Mouse (Mus musculus) hindbrain, embryonic 11.5 days (tissue): ENCODE data around the gene Ccnd2. TPM values are rescaled to one million over a fixed set of nuclear protein-coding genes. Genes with fewer than 3 reads are reported as not detected.

ENCODE experiments used
- ATAC-seq: fragments of 200-750 bp; cut with Nextera tagmentation; 2 replicates; pipeline ENCODE4 v1.8.0; 2017; ENCODE audit warnings: mild to moderate bottlenecking, moderate TSS enrichment, moderate library complexity; ENCODE audit not compliant: low FRiP score
- DNase-seq: peaks from one replicate; pipeline ENCODE4 v3.0.0-alpha.2; 2015; ENCODE audit warnings: low spot score
- H3K27ac ChIP-seq: fragments of 300-500 bp; sonication (generic); 2 replicates; pipeline ENCODE4 v1.5.1; 2014; ENCODE audit warnings: mild to moderate bottlenecking, low read depth, low read length
- H3K27me3 ChIP-seq: fragments of 300-500 bp; sonication (generic); 2 replicates; pipeline ENCODE4 v1.6.1; 2014; ENCODE audit warnings: mild to moderate bottlenecking, low read length, moderate library complexity, mixed read lengths; ENCODE audit not compliant: control insufficient read depth, insufficient read depth
- H3K36me3 ChIP-seq: fragments of 300-500 bp; sonication (generic); 2 replicates; pipeline ENCODE4 v1.6.1; 2014; ENCODE audit warnings: mild to moderate bottlenecking, low read length, moderate library complexity, mixed read lengths; ENCODE audit not compliant: control insufficient read depth, insufficient read depth
- H3K4me1 ChIP-seq: fragments of 300-500 bp; sonication (generic); replicated peaks from 2 replicates; pipeline ENCODE4 v1.6.1; 2014; ENCODE audit warnings: low read length, mixed read lengths; ENCODE audit not compliant: control insufficient read depth, insufficient read depth
- H3K4me2 ChIP-seq: fragments of 300-500 bp; sonication (generic); replicated peaks from 2 replicates; pipeline ENCODE4 v1.6.1; 2014; ENCODE audit warnings: mild to moderate bottlenecking, low read depth, low read length
- H3K4me3 ChIP-seq: fragments of 300-500 bp; sonication (generic); 2 replicates; pipeline ENCODE4 v1.5.1; 2014; ENCODE audit warnings: low read depth, low read length
- H3K9ac ChIP-seq: fragments of 300-500 bp; sonication (generic); 2 replicates; pipeline ENCODE4 v1.6.1; 2014; ENCODE audit warnings: low read depth, low read length
- H3K9me3 ChIP-seq: fragments of 300-500 bp; sonication (generic); 2 replicates; pipeline ENCODE4 v1.6.1; 2016; ENCODE audit warnings: low read length; ENCODE audit not compliant: control insufficient read depth
- WGBS: fragments of 180-500 bp; shearing (Covaris S2); extraction: QIAGEN DNeasy Blood & Tissue Kit; methylation state at CpG from one replicate; pipeline ENCODE4 v1.1.7; 2014; 5-methylcytosine and 5-hydroxymethylcytosine counted together
- polyA plus RNA-seq: library from polyadenylated mRNA; unstranded; fragments of >200 nt; fragmentation: Nextera tagmentation; extraction: Ambion mirVana; gene quantifications from 2 replicates; pipeline ENCODE4 v1.2.1, GENCODE M21; 2014

Gene Ccnd2
- polyA plus RNA-seq, 1 experiment from 2014 or later = 1,300 TPM

DNA sequence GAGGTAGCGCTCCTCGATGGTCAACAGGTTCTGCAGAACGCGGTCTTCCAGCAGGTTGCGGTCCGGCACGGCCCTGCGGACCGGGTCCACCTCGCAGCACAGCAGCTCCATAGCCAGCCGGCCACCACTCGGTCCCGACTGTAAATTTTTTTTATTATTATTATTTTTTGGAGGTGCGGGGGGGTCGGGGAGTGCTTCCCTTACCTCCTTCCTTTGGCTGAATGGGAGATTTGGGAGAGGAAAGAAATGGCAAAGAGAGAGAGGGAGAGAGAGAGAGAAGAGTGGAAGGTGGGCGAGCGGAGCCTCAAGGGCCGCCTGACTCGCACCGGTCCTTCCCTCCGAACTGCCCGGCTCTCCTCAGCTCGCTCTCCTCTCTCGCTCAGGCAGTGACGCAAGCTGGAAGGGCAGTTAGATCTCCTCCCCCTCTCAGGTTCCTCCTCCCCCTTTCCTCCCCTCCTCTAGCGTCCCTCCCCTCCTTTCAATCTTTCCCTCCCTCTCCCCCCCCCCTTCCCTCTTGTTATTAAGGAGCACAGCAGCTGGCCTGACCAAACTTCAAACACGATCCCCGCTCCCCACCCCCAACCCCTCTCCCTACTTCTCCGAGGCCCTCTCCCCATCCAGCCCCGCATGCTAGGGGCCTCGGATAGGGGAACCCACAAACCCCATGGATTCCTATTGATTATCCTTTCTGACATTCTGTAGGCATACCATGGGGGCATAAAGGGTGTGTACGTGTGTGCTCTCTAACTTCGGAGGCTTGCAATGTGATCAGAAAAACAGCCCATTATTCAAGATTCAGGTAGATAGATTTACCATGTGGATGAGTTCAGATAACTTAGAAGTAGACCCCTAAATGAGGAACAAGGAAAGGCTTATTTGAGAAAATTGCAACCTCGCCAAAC is 1.1 kb downstream of the Ccnd2 start:
- WGBS = 0% methylated on average over 33 of the region's 34 CpGs

DNA sequence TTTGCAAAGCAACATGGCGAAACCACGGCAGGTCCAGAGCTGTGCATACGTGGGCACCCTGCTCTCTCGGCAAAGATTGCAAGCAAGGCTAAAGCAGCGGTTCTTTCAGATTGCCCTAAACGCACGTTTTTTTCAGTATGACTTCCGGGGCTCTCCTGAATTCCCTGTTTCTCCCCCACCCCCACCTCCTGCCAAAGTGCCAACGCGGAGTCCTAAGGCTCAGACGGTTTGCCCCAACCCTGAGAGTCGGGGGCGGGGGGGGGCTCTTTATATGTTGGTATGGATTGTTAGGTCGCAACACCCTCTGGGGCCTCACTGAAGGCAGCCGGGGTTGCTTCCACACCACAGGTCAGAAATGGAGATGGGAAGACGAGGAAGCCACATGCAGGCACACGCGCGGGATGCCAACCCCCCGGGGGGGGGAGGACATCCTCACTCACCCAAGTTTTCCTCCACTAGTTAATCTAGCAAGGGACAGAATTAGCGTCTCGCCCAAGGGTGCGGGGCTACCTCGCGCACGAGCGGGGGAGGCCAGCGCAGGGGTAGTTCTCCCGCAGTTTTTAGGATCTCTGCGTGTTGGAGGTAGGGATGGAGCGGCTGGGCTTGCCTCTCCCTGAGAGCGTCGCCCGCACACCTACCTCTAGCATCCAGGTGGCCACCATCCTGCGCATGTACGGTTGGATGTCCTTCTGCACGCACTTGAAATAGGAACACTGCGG is 1.9 kb downstream of the Ccnd2 start:
- peak overlapping the region; percentile 19; the same call in 1 of the 2 replicates for H3K27ac ChIP-seq
- peak overlapping the region; percentile 73 for H3K4me3 ChIP-seq
- WGBS = under 1% methylated on average over 38 of the region's 38 CpGs
- H3K9ac ChIP-seq = peak overlapping the region; percentile 72
- H3K4me2 ChIP-seq = peak overlapping the region; percentile 90
- H3K36me3 ChIP-seq = no peaks in the 10 kb centered on the region
- DNase-seq (peak; percentile 57), ATAC-seq (no peak)
- peaks cover 34% of the 10 kb centered on the region for H3K27me3 ChIP-seq
- H3K4me1 ChIP-seq = peaks cover 11% of the 10 kb centered on the region
- H3K9me3 ChIP-seq = no peaks in the 10 kb centered on the region

More for the DNA sequence above, 1.1 kb downstream of the Ccnd2 start:
- peak; percentile 65 for ATAC-seq
- Histone ChIP-seq H3K9me3 (no peaks in the 10 kb centered on the region), H3K27ac (peak overlapping the region; percentile 68), H3K9ac (peak overlapping the region; percentile 72), H3K27me3 (peaks cover 41% of the 10 kb centered on the region), H3K36me3 (no peaks in the 10 kb centered on the region), H3K4me1 (peaks cover 13% of the 10 kb centered on the region), H3K4me2 (peak overlapping the region; percentile 90), H3K4me3 (peak overlapping the region; percentile 73)
- peak; percentile 85 for DNase-seq

DNA sequence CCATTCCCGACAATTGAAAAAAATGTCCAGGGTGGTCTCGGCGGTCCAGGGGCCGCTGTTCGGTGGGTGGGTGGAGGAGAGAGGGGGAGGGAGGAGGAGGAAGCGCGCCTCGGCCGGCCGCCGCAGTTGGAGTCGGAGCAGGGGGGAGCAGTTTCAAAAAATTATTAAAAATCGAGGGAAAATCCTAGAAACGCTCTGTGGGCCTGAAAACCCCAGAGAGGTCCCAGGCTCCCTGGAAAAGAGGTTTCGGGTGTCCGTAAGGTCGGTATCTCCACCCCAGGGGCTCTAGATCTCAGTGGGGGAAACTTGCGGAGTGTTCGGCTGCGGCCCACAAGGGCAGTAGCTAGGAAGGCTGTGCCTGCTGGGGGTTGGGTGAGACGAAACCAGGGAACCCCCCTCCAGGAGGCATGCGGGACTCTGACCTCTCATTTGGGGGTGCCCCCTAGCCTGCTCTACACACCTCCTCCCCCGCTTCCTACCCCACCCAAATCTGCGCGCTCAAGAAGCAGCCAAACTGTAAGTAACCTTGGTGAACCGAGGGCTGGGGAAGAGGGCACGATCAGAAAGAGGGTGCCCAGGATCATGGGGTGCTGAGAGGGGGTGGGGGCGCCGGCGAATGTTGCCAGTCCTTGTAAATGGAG is 2.6 kb downstream of the Ccnd2 start:
- DNase-seq = peak; percentile 56
- WGBS = 0% methylated on average over 30 of the region's 30 CpGs
- Histone ChIP-seq H3K4me2 (peak overlapping the region; percentile 90), H3K27me3 (peaks cover 27% of the 10 kb centered on the region), H3K4me3 (peak overlapping the region; percentile 73), H3K36me3 (no peaks in the 10 kb centered on the region), H3K4me1 (peaks cover 11% of the 10 kb centered on the region), H3K27ac (0 out of 2 replicates have a peak overlapping the region, but pooled peaks have one; percentile 19), H3K9me3 (no peaks in the 10 kb centered on the region), H3K9ac (peak overlapping the region; percentile 72)
- ATAC-seq = no peak

DNA sequence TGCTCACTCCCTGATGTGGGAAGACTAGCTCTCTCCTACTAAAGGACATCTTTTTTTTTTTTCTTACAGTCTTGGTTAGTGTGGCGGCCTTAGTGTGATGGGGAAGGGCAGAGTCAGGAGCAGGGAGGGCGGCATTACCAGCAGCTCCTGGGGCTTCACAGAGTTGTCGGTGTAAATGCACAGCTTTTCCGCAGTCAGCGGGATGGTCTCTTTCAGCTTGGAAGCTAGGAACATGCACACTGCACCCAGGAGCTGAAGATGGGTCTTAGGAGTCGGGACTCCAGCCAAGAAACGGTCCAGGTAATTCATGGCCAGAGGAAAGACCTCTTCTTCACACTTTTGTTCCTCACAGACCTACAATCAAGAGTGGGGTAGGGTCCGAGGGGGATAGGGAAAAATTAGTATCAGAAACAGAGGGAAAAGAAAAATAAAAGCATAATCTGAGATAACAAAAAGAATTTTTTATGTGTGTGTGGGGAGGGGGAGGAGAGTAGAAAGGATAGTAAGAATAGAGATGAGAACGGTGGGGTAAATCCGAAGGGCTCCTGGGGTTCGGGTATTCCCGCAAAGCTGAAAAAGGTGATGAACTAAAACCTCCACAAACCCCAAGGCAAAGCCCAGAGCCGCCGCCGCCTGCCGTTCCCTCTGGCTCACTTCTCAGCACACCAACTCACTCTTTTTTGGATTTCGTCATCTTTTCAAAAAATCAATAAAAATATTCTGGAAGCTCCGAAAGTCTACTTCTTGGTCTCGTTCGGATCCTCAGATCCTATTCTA is 3.3 kb downstream of the Ccnd2 start:
- peaks cover 11% of the 10 kb centered on the region for H3K4me1 ChIP-seq

DNA sequence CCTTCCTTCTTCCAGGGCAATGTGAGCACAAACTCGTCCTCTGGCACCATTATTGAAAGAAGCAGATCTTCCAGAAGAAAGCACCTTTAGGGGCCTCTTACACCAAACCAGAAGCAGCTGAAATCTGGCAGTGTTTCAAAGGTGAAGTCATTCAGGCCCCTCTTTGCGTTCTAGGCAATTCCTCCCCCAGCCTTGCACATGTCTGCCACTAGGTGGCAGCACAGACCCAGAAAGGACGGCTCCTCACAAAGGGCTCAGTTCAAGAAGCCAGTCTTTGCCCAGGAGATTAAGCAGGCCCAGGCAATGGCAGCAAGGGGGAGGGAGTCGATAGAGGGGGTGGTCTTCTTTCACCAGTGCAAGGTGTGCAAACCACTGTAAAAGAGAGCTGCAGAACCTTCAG is 4.3 kb downstream of the Ccnd2 start:
- no peaks in the 10 kb centered on the region for H3K9me3 ChIP-seq
- no peak overlapping the region for H3K9ac ChIP-seq
- H3K36me3 ChIP-seq = no peaks in the 10 kb centered on the region
- H3K4me1 ChIP-seq = peaks cover 11% of the 10 kb centered on the region
- DNase-seq = peak; percentile 95
- H3K27me3 ChIP-seq = peaks cover 10% of the 10 kb centered on the region
- no peak overlapping the region for H3K27ac ChIP-seq
- H3K4me3 ChIP-seq = peak overlapping the region; percentile 73; the same call in 1 of the 2 replicates
- peak; percentile 20; the same call in 1 of the 2 replicates for ATAC-seq
- H3K4me2 ChIP-seq = peak overlapping the region; percentile 90; the same call in 1 of the 2 replicates
- 1% methylated on average over 4 of the region's 4 CpGs for WGBS

More for the DNA sequence above, 3.3 kb downstream of the Ccnd2 start:
- H3K27me3 ChIP-seq = peaks cover 20% of the 10 kb centered on the region
- H3K4me2 ChIP-seq = peak overlapping the region; percentile 90
- no peak overlapping the region for H3K27ac ChIP-seq
- DNase-seq (peak; percentile 60), ATAC-seq (no peak)
- WGBS = 3% methylated on average over 20 of the region's 20 CpGs
- H3K9ac ChIP-seq = peak overlapping the region; percentile 72
- H3K9me3 ChIP-seq = no peaks in the 10 kb centered on the region
- no peaks in the 10 kb centered on the region for H3K36me3 ChIP-seq
- H3K4me3 ChIP-seq = peak overlapping the region; percentile 73

DNA sequence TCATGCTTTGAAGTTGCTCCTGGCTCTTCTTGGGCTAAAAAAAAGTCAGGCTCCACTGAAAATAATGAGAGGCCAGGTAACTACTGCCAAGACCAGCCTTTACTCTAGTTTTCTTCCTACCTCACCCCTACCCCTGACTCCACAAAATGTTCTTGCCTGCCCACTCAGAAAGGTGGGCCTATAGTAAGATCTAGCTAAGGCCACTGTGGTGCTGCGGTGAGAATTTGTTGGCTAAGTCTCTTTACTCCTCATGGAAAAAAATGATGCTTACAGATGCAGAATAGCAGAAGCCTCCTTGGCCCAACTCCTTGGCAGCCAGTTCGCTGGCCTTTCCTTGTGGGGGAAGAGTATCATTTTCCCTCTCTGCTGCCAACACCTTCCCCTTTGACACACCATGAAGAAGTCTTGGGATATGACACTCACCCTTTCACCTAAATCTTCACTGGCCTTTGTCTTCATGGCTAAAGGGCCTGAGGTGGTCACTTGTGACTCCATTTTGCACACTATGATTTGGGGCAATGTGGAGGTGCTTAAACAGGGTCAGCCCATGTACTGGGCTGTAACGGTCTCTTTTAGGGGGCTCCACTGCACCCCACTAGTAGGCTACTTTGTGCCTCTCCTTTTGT is 5.6 kb downstream of the Ccnd2 start:
- Histone ChIP-seq H3K27ac (no peak overlapping the region), H3K4me1 (peaks cover 3% of the 10 kb centered on the region), H3K4me3 (no peak overlapping the region), H3K27me3 (no peaks in the 10 kb centered on the region; the same call in none of the 2 replicates), H3K9me3 (no peaks in the 10 kb centered on the region), H3K36me3 (no peaks in the 10 kb centered on the region), H3K9ac (no peak overlapping the region), H3K4me2 (no peak overlapping the region)
- DNase-seq = no peak
- ATAC-seq = no peak
- 86% methylated on average over 3 of the region's 3 CpGs for WGBS

DNA sequence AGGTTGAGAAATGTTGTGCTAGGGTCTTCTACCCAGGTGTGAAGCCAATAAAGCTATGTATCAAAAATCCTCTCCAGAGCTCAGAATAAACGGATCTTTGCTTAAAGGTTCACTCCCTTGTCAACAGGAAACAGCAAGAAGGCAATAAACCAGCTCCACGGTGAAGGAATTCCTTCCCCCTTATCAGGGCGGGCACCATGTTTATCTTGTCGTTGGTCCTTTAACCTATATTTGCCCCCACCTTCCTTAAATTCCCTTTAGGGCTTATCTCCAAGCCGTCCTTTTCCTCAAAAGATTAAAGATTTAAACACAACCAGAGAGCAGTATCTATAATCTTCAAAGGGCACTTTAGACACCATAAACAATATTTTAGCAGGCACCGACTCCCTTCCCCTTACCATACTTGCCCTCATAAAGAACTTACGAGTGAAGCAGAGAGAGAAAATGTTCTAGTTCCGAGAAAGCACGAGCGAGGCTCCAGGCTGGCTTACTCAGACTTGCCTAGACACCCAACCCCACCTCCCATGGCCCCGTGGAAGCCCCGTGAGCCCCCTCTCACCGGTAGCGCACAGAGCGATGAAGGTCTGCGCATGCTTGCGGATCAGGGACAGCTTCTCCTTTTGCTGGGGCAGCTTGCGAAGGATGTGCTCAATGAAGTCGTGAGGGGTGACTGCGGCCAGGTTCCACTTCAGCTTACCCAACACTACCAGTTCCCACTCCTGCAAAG is 6.4 kb downstream of the Ccnd2 start:
- Histone ChIP-seq H3K4me1 (no peaks in the 10 kb centered on the region), H3K36me3 (peaks cover 2% of the 10 kb centered on the region; the same call in 1 of the 2 replicates), H3K4me3 (no peak overlapping the region), H3K27me3 (no peaks in the 10 kb centered on the region; the same call in none of the 2 replicates), H3K4me2 (no peak overlapping the region), H3K9me3 (no peaks in the 10 kb centered on the region), H3K27ac (no peak overlapping the region), H3K9ac (no peak overlapping the region)
- DNase-seq (no peak), ATAC-seq (no peak)
- 81% methylated on average over 20 of the region's 20 CpGs for WGBS
